Mouse (Mus musculus) bone marrow, adult 2 months (tissue): ENCODE results near the gene Ankfn1. TPM values are rescaled to one million over a fixed set of nuclear protein-coding genes. Genes with fewer than 3 reads are reported as not detected.

Experiments used
- H3K27ac ChIP-seq: fragments of 200-500 bp; 2 replicates; pipeline ENCODE4 v1.5.1; 2012; ENCODE audit warnings: low read depth, mild to moderate bottlenecking, control low read depth, inconsistent platforms, low read length; ENCODE audit not compliant: control insufficient read depth, poor library complexity, insufficient read depth
- H3K4me1 ChIP-seq: fragments of 200-500 bp; 2 replicates; pipeline ENCODE4 v1.6.1; 2011; ENCODE audit warnings: low read length; ENCODE audit not compliant: control insufficient read depth, insufficient read depth
- H3K4me3 ChIP-seq: fragments of 200-500 bp; replicated peaks from 2 replicates; pipeline ENCODE3; 2011; ENCODE audit warnings: mild to moderate bottlenecking, low read depth, low read length, control low read depth; ENCODE audit not compliant: control insufficient read depth
- CTCF ChIP-seq: fragments of 200-500 bp; IDR thresholded peaks from 2 replicates; pipeline ENCODE4 v1.5.1; 2011; ENCODE audit warnings: low read length, control low read depth; ENCODE audit not compliant: control insufficient read depth, insufficient read depth
- POLR2A ChIP-seq: fragments of 200-500 bp; IDR thresholded peaks from 2 replicates; pipeline ENCODE4 v1.6.1; 2011; ENCODE audit warnings: low read depth, mild to moderate bottlenecking, control low read depth, low read length, borderline replicate concordance; ENCODE audit not compliant: control insufficient read depth
- WGBS: fragments of 180-500 bp; shearing (Covaris S2); methylation state at CpG from one replicate; pipeline ENCODE4 v1.1.7; 2018; 5-methylcytosine and 5-hydroxymethylcytosine counted together
- polyA plus RNA-seq: library from polyadenylated mRNA; stranded (reverse); fragments of >200 nt; gene quantifications from 2 replicates; pipeline ENCODE4 v1.2.4, GENCODE M21; 2011; ENCODE audit warnings: low replicate concordance; ENCODE audit not compliant: missing spikeins, insufficient read depth, insufficient read length

The Ankfn1 gene
- polyA plus RNA-seq, 1 experiment, result not detected

DNA sequence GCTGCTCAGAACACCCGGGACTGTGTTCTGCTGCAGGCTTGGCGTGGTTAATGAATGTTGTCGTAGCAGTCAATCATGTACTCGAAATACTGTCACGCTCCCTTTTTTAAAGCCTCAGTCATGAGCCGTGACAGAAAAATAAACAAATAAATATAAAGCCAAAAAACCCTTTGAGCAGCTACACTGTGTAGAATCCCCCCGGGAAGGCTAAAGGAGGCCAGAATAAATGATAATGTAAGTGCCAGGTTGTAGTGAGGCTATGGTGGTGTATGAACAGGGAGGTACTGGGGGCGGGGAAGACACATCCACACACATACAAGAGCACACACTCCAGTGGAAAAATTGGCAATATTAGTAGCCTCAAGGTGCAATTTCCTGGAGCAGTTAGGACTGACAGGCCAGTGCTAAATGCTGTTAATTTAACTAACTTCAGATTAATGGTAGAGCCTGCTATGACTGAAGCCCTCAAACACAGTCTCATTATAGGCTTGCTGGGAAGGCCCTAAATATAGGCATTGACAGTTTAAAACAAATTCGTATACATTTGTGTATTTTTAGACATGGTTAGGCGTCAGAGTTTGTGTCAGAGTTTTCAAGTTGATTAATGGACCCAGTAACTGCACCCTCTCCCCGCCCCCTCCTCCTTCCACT, 270.7 kb downstream of the Ankfn1 start:
- TF ChIP-seq CTCF, result no peak
- TF ChIP-seq POLR2A, result no peak

DNA sequence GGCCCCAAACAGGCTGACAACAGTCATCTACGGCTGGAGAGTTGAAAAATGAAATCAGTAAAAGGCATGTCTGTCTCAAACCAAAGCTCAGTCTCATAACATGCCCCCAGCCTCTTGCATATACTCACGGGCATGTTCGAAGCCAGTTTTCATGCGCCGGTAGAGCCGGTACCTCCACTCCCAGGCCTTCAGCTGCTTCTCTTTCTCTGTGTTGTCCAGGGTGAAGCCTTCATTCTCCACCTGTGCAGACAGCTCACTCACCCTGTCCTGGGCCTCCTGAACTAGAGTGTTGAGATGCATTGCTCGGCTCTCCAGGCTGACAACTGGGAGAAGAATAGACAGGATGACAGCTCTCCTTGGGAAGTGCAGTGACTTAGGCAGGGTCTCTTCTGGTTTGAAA, 272.4 kb downstream of the Ankfn1 start:
- no peaks in the 10 kb centered on the region for H3K4me1 ChIP-seq
- H3K4me3 ChIP-seq, result no peak overlapping the region
- no peak for TF ChIP-seq POLR2A
- TF ChIP-seq CTCF, result no peak
- H3K27ac ChIP-seq, result no peak overlapping the region
- 88% methylated on average over 7 of the region's 7 CpGs for WGBS

More for the DNA sequence above, 270.7 kb downstream of the Ankfn1 start:
- H3K4me1 ChIP-seq, result no peaks in the 10 kb centered on the region
- no peak overlapping the region for H3K27ac ChIP-seq
- no peak overlapping the region for H3K4me3 ChIP-seq
- 65% methylated on average over 11 of the region's 11 CpGs for WGBS

DNA sequence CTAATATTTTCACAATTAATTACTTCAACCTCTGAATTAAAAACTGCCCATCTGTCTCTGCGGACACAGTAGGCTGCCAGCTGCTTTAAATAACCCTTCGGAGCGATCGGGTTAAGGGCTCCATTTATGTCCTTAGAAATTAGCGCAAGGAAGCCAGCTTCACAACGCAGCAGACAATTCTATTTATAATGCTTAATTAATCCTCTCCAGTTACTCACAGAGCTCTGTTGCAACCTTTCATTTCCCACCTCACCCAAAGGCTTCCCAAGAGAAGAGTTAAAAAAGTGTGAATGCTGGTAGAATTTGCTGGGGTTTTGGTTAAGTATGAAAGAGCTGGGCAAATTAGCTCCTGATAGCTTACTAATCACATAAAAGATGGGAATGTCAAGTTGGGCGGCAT, 275.7 kb downstream of the Ankfn1 start:
- TF ChIP-seq CTCF (no peak), POLR2A (no peak)
- 84% methylated on average over 7 of the region's 7 CpGs for WGBS
- Histone ChIP-seq H3K4me1 (no peaks in the 10 kb centered on the region), H3K4me3 (no peak overlapping the region), H3K27ac (no peak overlapping the region)

DNA sequence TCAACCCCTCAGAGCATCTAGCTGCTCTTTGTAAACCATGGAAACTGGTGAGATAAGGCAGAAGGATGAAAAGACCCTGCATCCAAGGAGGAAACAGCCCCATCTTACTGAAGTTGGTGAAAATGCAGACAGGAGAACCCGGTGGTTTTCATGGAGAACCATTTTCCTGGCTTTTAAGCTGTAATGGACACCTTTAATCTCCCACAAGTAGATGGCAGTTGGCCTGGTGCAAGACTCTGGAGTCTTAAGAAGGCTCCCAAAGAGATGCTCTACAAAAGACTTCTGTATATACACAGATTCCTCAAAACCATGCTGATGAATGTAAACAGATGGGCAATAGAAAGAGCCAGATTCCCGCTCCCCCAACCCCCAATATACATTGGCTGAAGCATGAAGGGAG, 276.5 kb downstream of the Ankfn1 start:
- WGBS, result 60% methylated on average over 2 of the region's 2 CpGs
- H3K4me1 ChIP-seq, result no peaks in the 10 kb centered on the region
- no peak overlapping the region for H3K27ac ChIP-seq
- no peak overlapping the region for H3K4me3 ChIP-seq
- TF ChIP-seq POLR2A (no peak), CTCF (no peak)

DNA sequence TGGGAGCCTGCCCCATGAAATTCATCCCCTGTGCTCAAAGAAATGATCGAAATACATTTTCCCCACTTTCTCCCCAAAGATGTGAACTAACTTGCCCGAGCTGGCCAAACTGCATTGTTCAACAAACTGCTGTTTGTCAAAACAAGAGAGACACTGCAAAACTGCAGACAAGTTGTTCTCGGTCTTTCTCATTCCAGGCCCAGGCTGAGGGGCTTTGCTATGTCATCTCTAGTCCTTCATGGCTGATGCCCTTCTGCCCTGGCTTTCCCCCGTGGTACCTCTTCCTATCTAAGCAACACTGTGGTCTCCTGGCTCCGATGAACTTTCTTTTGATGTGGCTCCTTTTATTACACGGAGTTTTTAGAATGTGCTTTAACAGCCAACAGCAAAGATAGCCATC, 296.4 kb downstream of the Ankfn1 start:
- 39% methylated on average over 6 of the region's 6 CpGs for WGBS
- no peak overlapping the region for H3K27ac ChIP-seq
- no peaks in the 10 kb centered on the region for H3K4me1 ChIP-seq
- no peak overlapping the region for H3K4me3 ChIP-seq
- TF ChIP-seq POLR2A, result no peak
- no peak for TF ChIP-seq CTCF

DNA sequence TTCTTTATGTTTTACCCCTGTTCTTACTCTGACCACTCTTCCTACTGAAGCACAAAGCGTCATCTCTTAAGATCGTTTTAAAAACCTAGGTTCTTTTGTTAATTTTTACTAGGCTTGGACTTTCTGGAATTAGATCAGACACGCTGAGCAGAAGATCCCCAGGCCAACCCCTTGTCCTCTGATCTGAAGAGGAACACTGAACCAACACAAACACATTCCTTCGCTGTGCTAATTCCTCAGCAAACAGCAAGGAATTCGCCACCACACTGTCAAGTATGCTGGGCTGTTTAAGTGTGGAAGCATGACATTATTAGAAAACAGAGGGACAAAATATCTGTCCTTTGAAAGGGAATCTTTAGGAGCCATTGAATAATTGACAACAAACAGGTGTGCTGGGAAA, 300.5 kb downstream of the Ankfn1 start:
- no peak overlapping the region for H3K4me3 ChIP-seq
- 67% methylated on average over 5 of the region's 5 CpGs for WGBS
- TF ChIP-seq CTCF, result no peak
- TF ChIP-seq POLR2A, result no peak
- H3K27ac ChIP-seq, result no peak overlapping the region
- no peaks in the 10 kb centered on the region for H3K4me1 ChIP-seq

DNA sequence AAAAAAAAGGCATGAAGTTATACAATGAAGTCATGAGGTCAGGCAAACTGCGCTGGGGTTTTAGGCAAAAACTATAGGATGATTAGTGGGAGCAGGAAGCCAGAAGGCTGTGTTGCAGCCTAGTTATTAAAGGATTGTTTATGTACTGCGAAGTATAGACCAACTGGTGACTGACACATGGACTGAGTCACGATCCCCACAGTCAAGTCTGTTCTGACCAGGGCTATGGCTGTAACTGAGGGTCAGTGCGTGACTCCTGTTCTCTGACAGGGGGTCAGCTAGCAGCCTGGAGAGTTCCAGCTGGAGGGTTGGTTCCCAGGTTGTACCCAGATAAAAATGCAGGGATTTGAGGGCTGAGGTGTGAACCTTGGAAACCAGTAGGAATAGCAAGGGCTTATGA, 301.4 kb downstream of the Ankfn1 start:
- TF ChIP-seq CTCF (no peak), POLR2A (no peak)
- H3K27ac ChIP-seq, result no peak overlapping the region
- no peaks in the 10 kb centered on the region for H3K4me1 ChIP-seq
- WGBS, result 77% methylated on average over 4 of the region's 4 CpGs
- no peak overlapping the region for H3K4me3 ChIP-seq

DNA sequence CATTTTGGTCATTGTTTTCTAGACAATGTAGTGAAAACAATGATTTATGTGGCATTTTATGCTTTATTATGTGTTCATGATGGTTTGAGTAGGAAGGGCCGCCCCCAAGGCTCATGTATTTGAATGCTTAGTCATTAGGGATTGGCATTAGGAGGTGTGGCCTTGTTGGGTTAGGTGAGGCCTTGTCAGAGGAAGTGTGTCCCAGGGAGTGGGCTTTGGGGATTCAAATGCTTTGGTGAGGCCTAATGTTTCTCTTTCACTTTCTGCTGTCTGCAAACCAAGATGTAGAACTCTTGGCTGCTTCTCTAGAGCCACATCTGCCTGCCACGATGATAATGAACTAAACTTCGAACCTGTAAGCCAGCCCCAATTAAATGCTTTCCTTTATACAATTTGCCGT, 304.6 kb downstream of the Ankfn1 start:
- Histone ChIP-seq H3K27ac (no peak overlapping the region), H3K4me3 (no peak overlapping the region), H3K4me1 (no peaks in the 10 kb centered on the region)
- 74% methylated on average over 4 of the region's 4 CpGs for WGBS
- TF ChIP-seq CTCF, result no peak
- no peak for TF ChIP-seq POLR2A

DNA sequence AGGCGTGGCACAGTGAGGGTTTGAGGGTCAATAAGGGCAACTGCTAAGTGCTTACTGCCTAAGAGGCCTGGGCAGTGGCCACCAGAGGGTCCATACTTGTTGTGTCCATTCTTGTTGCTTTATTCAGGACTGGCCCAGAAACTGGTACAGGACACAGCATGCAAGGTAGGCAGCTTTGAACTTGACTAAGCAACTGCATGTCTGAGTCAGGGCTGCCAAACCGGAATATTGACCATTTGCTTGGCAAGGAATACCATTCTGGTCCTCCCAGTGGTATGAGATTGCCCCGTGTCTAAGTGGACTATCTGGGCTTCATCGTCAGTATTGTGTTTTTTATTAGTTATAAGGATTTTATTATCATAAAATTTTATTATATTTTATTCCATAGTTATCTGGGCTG, 312.1 kb downstream of the Ankfn1 start:
- Histone ChIP-seq H3K4me3 (no peak overlapping the region), H3K4me1 (no peaks in the 10 kb centered on the region), H3K27ac (no peak overlapping the region)
- WGBS, result 78% methylated on average over 4 of the region's 4 CpGs
- TF ChIP-seq POLR2A (no peak), CTCF (no peak)
